Mouse (Mus musculus): ENCODE results near the gene Xab2.
"Not testable (repeated sequence)": the region's sequence is repeated elsewhere in the genome, so short reads cannot be mapped to it uniquely, and the experiment has no call there.

Xab2 gene

GRCm38 (mm10) chr8:3609046-3609815 lies 11.9 kb downstream of the Xab2 start:
- peak; percentile 78 for DNase-seq (ENCODE audit: low spot score)

GRCm38 (mm10) chr8:3607822-3608221 lies 13.3 kb downstream of the Xab2 start:
- no peak for DNase-seq (ENCODE audit: low spot score)

GRCm38 (mm10) chr8:3606593-3606992 lies 14.5 kb downstream of the Xab2 start:
- no peak for DNase-seq (ENCODE audit: low spot score)

GRCm38 (mm10) chr8:3603439-3603838 lies 17.7 kb downstream of the Xab2 start:
- no peak for DNase-seq (ENCODE audit: low spot score)

GRCm38 (mm10) chr8:3600401-3600800 lies 20.7 kb downstream of the Xab2 start:
- DNase-seq (ENCODE audit: low spot score), result peak; percentile 29

GRCm38 (mm10) chr8:3599219-3599618 lies 21.9 kb downstream of the Xab2 start:
- no peak for DNase-seq (ENCODE audit: low spot score)

GRCm38 (mm10) chr8:3598054-3598453 lies 23.1 kb downstream of the Xab2 start:
- no peak for DNase-seq (ENCODE audit: low spot score)

GRCm38 (mm10) chr8:3594466-3594865 lies 26.6 kb downstream of the Xab2 start:
- no peak for DNase-seq (ENCODE audit: low spot score)

- peak; percentile 74 for DNase-seq (ENCODE audit: low spot score)
Measured at GRCm38 (mm10) chr8:3593470-3593869, 27.6 kb downstream of the Xab2 start.

- no peak for DNase-seq (ENCODE audit: low spot score)
Measured at GRCm38 (mm10) chr8:3588258-3588633, 32.9 kb downstream of the Xab2 start.

GRCm38 (mm10) chr8:3587391-3588257 lies 33.5 kb downstream of the Xab2 start:
- peak; percentile 26 for DNase-seq (ENCODE audit: low spot score)

- no peak for DNase-seq (ENCODE audit: low spot score)
Measured at GRCm38 (mm10) chr8:3586993-3587390, 34.1 kb downstream of the Xab2 start, which contains the start of gene Camsap3. Gene Camsap3, plus strand, starts transcription at chr8:3587293.

GRCm38 (mm10) chr8:3586452-3586851 lies 34.7 kb downstream of the Xab2 start:
- DNase-seq (ENCODE audit: low spot score), result no peak

- not testable (repeated sequence) for DNase-seq (ENCODE audit: low spot score)
Measured at GRCm38 (mm10) chr8:3581961-3582360, 39.2 kb downstream of the Xab2 start.

- no peak for DNase-seq (ENCODE audit: low spot score)
Measured at GRCm38 (mm10) chr8:3579390-3580364, 41.4 kb downstream of the Xab2 start.

GRCm38 (mm10) chr8:3576211-3576960 lies 44.7 kb downstream of the Xab2 start:
- DNase-seq (ENCODE audit: low spot score), result no peak

GRCm38 (mm10) chr8:3574546-3574945 lies 46.6 kb downstream of the Xab2 start:
- DNase-seq (ENCODE audit: low spot score), result no peak

- DNase-seq (ENCODE audit: low spot score), result no peak
Measured at GRCm38 (mm10) chr8:3569784-3570183, 51.3 kb downstream of the Xab2 start.

- DNase-seq (ENCODE audit: low spot score), result no peak
Measured at GRCm38 (mm10) chr8:3568378-3568777, 52.7 kb downstream of the Xab2 start.

GRCm38 (mm10) chr8:3567641-3568371 lies 53.3 kb downstream of the Xab2 start, which contains the start of gene C330021F23Rik:
Gene C330021F23Rik, plus strand, starts transcription at chr8:3567990.
- DNase-seq (ENCODE audit: low spot score), result no peak
